Mouse (Mus musculus) testis, adult 2 months (tissue): Measurements from ENCODE around the gene Dmrt3. TPM values are rescaled to one million over a fixed set of nuclear protein-coding genes. Genes with fewer than 3 reads are reported as not detected.

Experiments
- H3K27ac ChIP-seq: fragments of 200-500 bp; 2 replicates; pipeline ENCODE4 v1.5.1; 2012; ENCODE audit warnings: low read depth, low read length; ENCODE audit not compliant: control insufficient read depth, insufficient read depth
- H3K27me3 ChIP-seq: fragments of 200-500 bp; 2 replicates; pipeline ENCODE4 v1.6.1; 2012; ENCODE audit warnings: mild to moderate bottlenecking, low read length, moderate library complexity; ENCODE audit not compliant: control insufficient read depth, insufficient read depth
- H3K36me3 ChIP-seq: fragments of 200-500 bp; 2 replicates; pipeline ENCODE4 v1.6.1; 2012; ENCODE audit warnings: mild to moderate bottlenecking, low read length; ENCODE audit not compliant: control insufficient read depth, insufficient read depth
- H3K4me1 ChIP-seq: fragments of 200-500 bp; 2 replicates; pipeline ENCODE4 v1.6.1; 2012; ENCODE audit warnings: low read length; ENCODE audit not compliant: control insufficient read depth, insufficient read depth
- H3K4me3 ChIP-seq: fragments of 200-500 bp; 2 replicates; pipeline ENCODE4 v1.5.1; 2012; ENCODE audit warnings: low read depth, mild to moderate bottlenecking, low read length, moderate library complexity, mixed read lengths; ENCODE audit not compliant: control insufficient read depth
- CTCF ChIP-seq: fragments of 200-500 bp; IDR thresholded peaks from 2 replicates; pipeline ENCODE4 v1.5.1; 2012; ENCODE audit warnings: low read depth, mild to moderate bottlenecking, inconsistent platforms, low read length, moderate library complexity; ENCODE audit not compliant: control insufficient read depth, insufficient read depth, insufficient replicate concordance
- POLR2A ChIP-seq: fragments of 200-500 bp; IDR thresholded peaks from 2 replicates; pipeline ENCODE4 v1.6.1; 2012; ENCODE audit warnings: low read depth, mild to moderate bottlenecking, inconsistent platforms, low read length, moderate library complexity; ENCODE audit not compliant: control insufficient read depth
- polyA plus RNA-seq: library from polyadenylated mRNA; depleted of rRNA; stranded (reverse); fragments of >200 nt; gene quantifications from 2 replicates; pipeline ENCODE4 v1.2.3, GENCODE M21; 2012

Dmrt3 gene
- polyA plus RNA-seq, 1 experiment: 0.73 TPM

GRCm38 (mm10) chr19:25611116-25611515 is 1.0 kb downstream of the Dmrt3 start:
- Histone ChIP-seq H3K27me3 (no peaks in the 10 kb centered on the region; the same call in 1 of the 2 replicates), H3K27ac (no peak overlapping the region), H3K36me3 (no peaks in the 10 kb centered on the region), H3K4me3 (peak overlapping the region; percentile 78), H3K4me1 (peaks cover 7% of the 10 kb centered on the region)
- TF ChIP-seq CTCF: no peak
- no peak for TF ChIP-seq POLR2A

GRCm38 (mm10) chr19:25611876-25612805 is 2.0 kb downstream of the Dmrt3 start:
- peaks cover 7% of the 10 kb centered on the region for H3K4me1 ChIP-seq
- no peak overlapping the region for H3K4me3 ChIP-seq
- no peak overlapping the region for H3K27ac ChIP-seq
- no peak for TF ChIP-seq POLR2A
- TF ChIP-seq CTCF: no peak
- no peaks in the 10 kb centered on the region for H3K36me3 ChIP-seq
- H3K27me3 ChIP-seq: no peaks in the 10 kb centered on the region; the same call in 1 of the 2 replicates

GRCm38 (mm10) chr19:25612806-25613295 is 2.8 kb downstream of the Dmrt3 start:
- Histone ChIP-seq H3K4me1 (peaks cover 7% of the 10 kb centered on the region), H3K4me3 (no peak overlapping the region), H3K36me3 (no peaks in the 10 kb centered on the region), H3K27ac (no peak overlapping the region), H3K27me3 (no peaks in the 10 kb centered on the region; the same call in 1 of the 2 replicates)
- TF ChIP-seq CTCF: no peak
- TF ChIP-seq POLR2A: no peak

DNA sequence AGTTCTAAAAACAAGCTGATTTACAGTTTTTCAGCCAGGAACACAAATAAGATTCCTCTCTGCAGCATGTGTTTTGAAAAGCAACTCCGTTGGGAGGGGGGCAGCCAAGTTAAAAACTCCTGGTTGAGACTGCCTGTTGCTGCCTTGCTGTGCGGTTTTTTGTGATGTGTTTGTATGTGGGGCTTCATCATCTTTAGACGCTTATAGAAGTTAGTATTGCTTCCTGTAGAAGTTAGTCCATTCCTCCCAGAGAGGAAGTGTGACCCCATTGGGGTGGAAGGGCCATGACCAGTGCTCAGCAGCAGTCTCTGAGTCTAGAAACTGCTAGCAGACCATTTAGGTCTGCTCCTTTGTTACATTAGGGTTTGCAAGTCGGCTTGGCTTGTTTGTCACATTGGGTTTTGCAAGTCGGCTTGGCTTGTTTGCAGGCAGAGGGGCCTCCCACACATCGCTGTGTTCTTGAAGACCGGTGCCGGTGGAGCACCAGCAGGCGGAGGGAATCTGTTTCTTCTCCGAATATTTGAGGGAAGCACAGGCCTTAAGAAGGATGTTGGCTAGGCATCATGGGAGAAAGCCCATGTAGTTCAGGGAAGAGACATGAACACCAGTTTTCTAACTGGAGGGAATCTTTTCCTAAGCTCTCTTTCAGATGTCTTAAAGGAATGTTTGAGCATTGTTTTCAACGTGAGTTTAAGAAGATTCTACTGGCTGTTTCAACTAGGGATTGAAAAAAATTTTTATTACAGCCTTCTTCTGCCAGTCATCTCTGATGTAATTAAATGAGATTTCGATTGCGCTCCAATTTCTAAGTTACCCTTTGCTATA is 3.6 kb downstream of the Dmrt3 start:
- no peak overlapping the region for H3K27ac ChIP-seq
- H3K27me3 ChIP-seq: no peaks in the 10 kb centered on the region; the same call in 1 of the 2 replicates
- peaks cover 7% of the 10 kb centered on the region for H3K4me1 ChIP-seq
- TF ChIP-seq POLR2A: no peak
- no peak for TF ChIP-seq CTCF
- no peaks in the 10 kb centered on the region for H3K36me3 ChIP-seq
- no peak overlapping the region for H3K4me3 ChIP-seq

- Histone ChIP-seq H3K27me3 (no peaks in the 10 kb centered on the region; the same call in 1 of the 2 replicates), H3K36me3 (no peaks in the 10 kb centered on the region), H3K27ac (no peak overlapping the region), H3K4me1 (peaks cover 5% of the 10 kb centered on the region), H3K4me3 (no peak overlapping the region)
- no peak for TF ChIP-seq CTCF
- no peak for TF ChIP-seq POLR2A
Observed at GRCm38 (mm10) chr19:25615889-25616288, 5.8 kb downstream of the Dmrt3 start.

- Histone ChIP-seq H3K27me3 (no peaks in the 10 kb centered on the region), H3K36me3 (no peaks in the 10 kb centered on the region), H3K4me3 (peak overlapping the region; percentile 78), H3K27ac (no peak overlapping the region), H3K4me1 (peaks cover 4% of the 10 kb centered on the region)
- TF ChIP-seq CTCF: peak; percentile 91
- peak; percentile 47; the same call in 1 of the 2 replicates for TF ChIP-seq POLR2A
Observed at GRCm38 (mm10) chr19:25622291-25623251, 12.5 kb downstream of the Dmrt3 start.

GRCm38 (mm10) chr19:25628490-25628889 is 18.4 kb downstream of the Dmrt3 start:
- Histone ChIP-seq H3K27ac (no peak overlapping the region), H3K27me3 (no peaks in the 10 kb centered on the region), H3K36me3 (no peaks in the 10 kb centered on the region), H3K4me1 (no peaks in the 10 kb centered on the region; the same call in 1 of the 2 replicates), H3K4me3 (no peak overlapping the region)
- TF ChIP-seq POLR2A (no peak), CTCF (peak; percentile 87; the same call in 1 of the 2 replicates)
